Mouse (Mus musculus) MEL (cell line): ENCODE results near the gene H2-Q7. TPM values are rescaled to one million over a fixed set of nuclear protein-coding genes. Genes with fewer than 3 reads are reported as not detected.
A peak's percentile ranks its signal among the peaks of the same experiment; 100 is the strongest.
"Not testable (repeated sequence)": the region's sequence is repeated elsewhere in the genome, so short reads cannot be mapped to it uniquely, and the experiment has no call there.

ENCODE experiments used
- DNase-seq: peaks from one replicate; pipeline ENCODE4 v3.0.0; 2011; ENCODE audit warnings: low read depth, low spot score
- H3K27ac ChIP-seq: 2 replicates; pipeline ENCODE4 v1.5.1; 2012; ENCODE audit warnings: low read depth, mild to moderate bottlenecking, control low read depth, low read length, moderate library complexity; ENCODE audit not compliant: control insufficient read depth
- H3K27me3 ChIP-seq, 2 experiments: fragments of 150-350 bp in 1 of 2; sonication (generic) in 1 of 2; 2 replicates each; pipeline ENCODE4 v1.6.1; 2012; ENCODE audit warnings: low read length in 2 of 2, mild to moderate bottlenecking in 2 of 2, improper control_type of control experiment in 1 of 2, moderate library complexity in 1 of 2; ENCODE audit not compliant: insufficient read depth in 2 of 2, control insufficient read depth in 1 of 2
- H3K36me3 ChIP-seq, 2 experiments: 2 replicates each; pipeline ENCODE4 v1.6.1; 2012 to 2014; ENCODE audit warnings: low read length in 2 of 2, improper control_type of control experiment in 1 of 2, inconsistent platforms in 1 of 2, mild to moderate bottlenecking in 1 of 2; ENCODE audit not compliant: insufficient read depth in 2 of 2, control insufficient read depth in 1 of 2
- H3K4me1 ChIP-seq, 2 experiments: fragments of 150-350 bp in 1 of 2; sonication (generic) in 1 of 2; 2 replicates each; pipeline ENCODE4 v1.6.1; 2012; ENCODE audit warnings: low read length in 2 of 2, improper control_type of control experiment in 1 of 2, mild to moderate bottlenecking in 1 of 2; ENCODE audit not compliant: insufficient read depth in 2 of 2, control insufficient read depth in 1 of 2
- H3K4me3 ChIP-seq, 2 experiments: fragments of 150-350 bp in 1 of 2; sonication (generic) in 1 of 2; 2 replicates each; pipeline ENCODE4 v1.5.1; 2012; ENCODE audit warnings: low read depth in 2 of 2, low read length in 2 of 2, mild to moderate bottlenecking in 2 of 2, moderate library complexity in 2 of 2, control low read depth in 1 of 2, improper control_type of control experiment in 1 of 2; ENCODE audit not compliant: control insufficient read depth in 1 of 2, insufficient read depth in 1 of 2
- H3K79me2 ChIP-seq: 2 replicates; pipeline ENCODE4 v1.6.1; 2012; ENCODE audit warnings: mild to moderate bottlenecking, low read length, moderate library complexity; ENCODE audit not compliant: control insufficient read depth, poor library complexity, insufficient read depth
- H3K9ac ChIP-seq: 2 replicates; pipeline ENCODE4 v1.6.1; 2012; ENCODE audit warnings: low read depth, mild to moderate bottlenecking, control low read depth, low read length, moderate library complexity; ENCODE audit not compliant: control insufficient read depth, poor library complexity, severe bottlenecking
- H3K9me3 ChIP-seq: fragments of 150-350 bp; sonication (generic); replicated peaks from 2 replicates; pipeline ENCODE4 v1.6.1; 2012; ENCODE audit warnings: mild to moderate bottlenecking, low read length, improper control_type of control experiment, moderate library complexity; ENCODE audit not compliant: insufficient read depth
- CTCF ChIP-seq, 3 experiments: IDR thresholded peaks in 2 of 3; conservative IDR thresholded peaks in 1 of 3; 2 replicates each; pipeline ENCODE4 v1.5.1; 2011 to 2012; ENCODE audit warnings: low read length in 3 of 3, low read depth in 2 of 3, mild to moderate bottlenecking in 2 of 3, improper control_type of control experiment in 1 of 3, inconsistent platforms in 1 of 3, mixed read lengths in 1 of 3, moderate library complexity in 1 of 3; ENCODE audit not compliant: control insufficient read depth in 1 of 3, insufficient read depth in 1 of 3, poor library complexity in 1 of 3, severe bottlenecking in 1 of 3
- RAD21 ChIP-seq: IDR thresholded peaks from 2 replicates; pipeline ENCODE4 v1.6.1; 2011; ENCODE audit warnings: mild to moderate bottlenecking, low read depth, low read length, improper control_type of control experiment
- SMC3 ChIP-seq: IDR thresholded peaks from 2 replicates; pipeline ENCODE4 v1.6.1; 2011; ENCODE audit warnings: low read depth, low read length, improper control_type of control experiment
- polyA plus RNA-seq, 2 experiments: library from polyadenylated mRNA; stranded (reverse) in 1 of 2; unstranded in 1 of 2; fragments of >175 nt in 1 of 2; fragments of >200 nt in 1 of 2; gene quantifications; 2 replicates each; pipeline versions ENCODE4 v1.2.1 to v1.2.4; 2012; ENCODE audit warnings: low replicate concordance in 2 of 2, low read depth in 1 of 2; ENCODE audit not compliant: insufficient read length in 2 of 2, insufficient read depth in 1 of 2, missing spikeins in 1 of 2
- total RNA-seq: library from RNA; depleted of rRNA; stranded (reverse); fragments of 300-350 nt; gene quantifications from 2 replicates; pipeline ENCODE4 v1.2.3, GENCODE M21; 2012

The H2-Q7 gene
- total and polyA plus RNA-seq, 3 experiments: 0.23 to 4.0 TPM; not detected in 1

DNA sequence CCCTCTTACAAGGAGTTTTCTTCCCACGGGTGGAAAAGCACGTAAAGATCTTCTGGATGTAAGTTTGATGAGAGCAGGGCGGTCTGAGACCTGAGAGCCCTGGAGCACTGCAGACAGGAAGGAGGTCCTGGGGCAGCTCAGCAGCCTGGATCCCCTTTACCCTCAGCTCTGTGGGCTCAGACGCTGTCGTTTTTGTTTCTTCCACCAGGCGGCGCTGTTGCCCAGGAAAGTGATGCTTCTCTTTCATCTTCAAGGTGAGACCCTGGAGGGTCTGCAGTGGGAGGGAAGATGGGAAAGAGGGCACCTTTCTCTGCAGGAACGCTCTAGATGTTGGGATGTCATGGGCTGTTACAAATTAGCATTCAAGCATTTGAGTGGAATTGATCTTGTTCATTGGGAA is 4.1 kb upstream of the H2-Q7 start:
- H3K4me1 ChIP-seq, H3K4me3 ChIP-seq, H3K27ac ChIP-seq, H3K36me3 ChIP-seq, H3K9ac ChIP-seq, H3K27me3 ChIP-seq, DNase-seq, H3K79me2 ChIP-seq, H3K9me3 ChIP-seq: not testable (repeated sequence)
- TF ChIP-seq SMC3 (0 out of 2 replicates have a peak, but pooled peaks have one; percentile 12), RAD21 (peak; percentile 11; the same call in 1 of the 2 replicates), CTCF (IDR thresholded peaks at IDR 0.05 in 2 of 3, conservative IDR thresholded peaks at IDR 0.05 in 1 of 3; ENCODE audit: control insufficient read depth in 1 of 3, insufficient read depth in 1 of 3, low read depth in 2 of 3, low read length in 3 of 3, poor library complexity in 1 of 3, severe bottlenecking in 1 of 3) (peak; percentile 45 to 65 (median 50))

DNA sequence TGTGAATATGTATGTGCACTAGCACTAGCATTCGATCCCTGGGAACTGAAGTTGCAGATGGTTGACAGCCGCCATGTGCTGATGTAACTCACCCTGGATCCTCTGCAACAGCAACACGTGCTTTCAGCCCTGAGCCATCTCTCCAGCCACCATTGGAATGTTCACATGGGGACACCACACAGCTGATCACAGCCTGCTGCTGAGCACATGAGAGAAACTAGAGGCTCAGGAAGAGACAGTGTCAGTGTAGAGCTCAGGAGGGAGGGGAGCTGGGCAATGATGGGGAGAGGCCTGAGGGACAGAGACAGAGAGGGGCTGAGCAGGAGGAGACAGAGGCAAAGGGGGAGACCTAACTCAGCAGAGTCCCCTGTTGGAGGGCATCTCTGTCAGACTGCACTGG is 3.4 kb upstream of the H2-Q7 start:
- not testable (repeated sequence) for H3K79me2 ChIP-seq, H3K9ac ChIP-seq, H3K4me3 ChIP-seq, H3K36me3 ChIP-seq, H3K27ac ChIP-seq, DNase-seq, H3K9me3 ChIP-seq, H3K27me3 ChIP-seq, H3K4me1 ChIP-seq

DNA sequence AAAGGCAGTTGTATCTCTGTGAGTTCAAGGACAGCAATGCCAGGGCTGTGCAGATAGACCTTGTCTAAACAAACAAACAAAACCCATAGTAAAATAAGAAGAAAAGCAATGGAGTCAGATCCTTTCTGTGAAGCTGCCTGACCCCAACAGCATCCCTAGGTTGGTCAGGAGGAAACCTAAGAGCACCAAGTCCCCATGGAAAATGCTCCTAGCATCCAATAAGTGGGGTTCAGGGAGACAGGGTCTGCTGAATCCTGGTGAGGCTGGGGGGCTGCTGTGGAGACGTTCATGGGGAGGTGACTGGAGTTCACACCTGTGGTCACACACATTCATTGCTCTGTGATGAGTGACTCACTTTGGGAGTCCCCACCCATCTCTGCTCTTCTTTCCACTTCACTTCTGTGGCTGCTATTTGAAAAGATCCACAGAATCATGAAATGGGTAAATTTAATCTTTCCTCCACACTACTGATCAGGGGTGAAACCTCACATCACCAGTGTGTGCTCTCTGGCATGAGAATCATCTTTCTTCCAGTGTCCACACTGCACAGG is 1.5 kb upstream of the H2-Q7 start:
- DNase-seq, H3K4me3 ChIP-seq, H3K9me3 ChIP-seq, H3K27ac ChIP-seq, H3K36me3 ChIP-seq, H3K9ac ChIP-seq, H3K27me3 ChIP-seq, H3K79me2 ChIP-seq, H3K4me1 ChIP-seq: not testable (repeated sequence)

DNA sequence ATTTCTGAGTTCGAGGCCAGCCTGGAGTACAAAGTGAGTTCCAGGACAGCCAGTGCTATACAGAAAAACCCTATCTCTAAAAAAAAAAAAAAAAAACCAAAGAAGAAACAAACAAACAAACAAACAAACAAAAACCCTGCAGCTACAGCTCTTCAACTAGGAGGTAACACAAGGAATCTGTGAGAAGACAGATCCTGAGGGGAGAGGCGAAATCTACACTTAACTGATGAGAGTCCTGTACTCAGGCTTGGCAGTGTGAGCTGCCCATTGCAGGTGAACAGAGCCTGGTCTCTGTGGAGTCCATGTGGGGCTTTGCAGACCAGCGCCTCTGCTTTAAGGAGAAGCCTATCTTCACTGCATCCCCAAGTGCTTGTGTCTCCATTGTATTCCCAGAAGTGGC is 560 bp upstream of the H2-Q7 start:
- not testable (repeated sequence) for H3K27me3 ChIP-seq, H3K4me3 ChIP-seq, H3K27ac ChIP-seq, H3K36me3 ChIP-seq, H3K4me1 ChIP-seq, H3K9ac ChIP-seq, H3K79me2 ChIP-seq, DNase-seq, H3K9me3 ChIP-seq

DNA sequence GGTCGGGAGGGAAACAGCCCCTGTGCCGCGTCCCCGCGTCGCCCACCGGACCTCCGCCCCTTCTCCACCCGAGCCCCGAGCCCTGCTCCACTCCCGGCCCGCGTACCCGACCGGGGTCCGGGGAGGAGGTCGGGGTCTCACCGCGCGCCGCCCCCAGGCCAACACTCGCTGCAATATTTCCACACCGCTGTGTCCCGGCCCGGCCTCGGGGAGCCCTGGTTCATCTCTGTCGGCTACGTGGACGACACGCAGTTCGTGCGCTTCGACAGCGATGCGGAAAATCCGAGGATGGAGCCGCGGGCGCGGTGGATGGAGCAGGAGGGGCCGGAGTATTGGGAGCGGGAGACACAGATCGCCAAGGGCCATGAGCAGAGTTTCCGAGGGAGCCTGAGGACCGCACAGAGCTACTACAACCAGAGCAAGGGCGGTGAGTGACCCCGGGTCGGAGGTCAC is 366 bp downstream of the H2-Q7 start:
- DNase-seq, H3K4me1 ChIP-seq, H3K27me3 ChIP-seq, H3K36me3 ChIP-seq, H3K79me2 ChIP-seq, H3K4me3 ChIP-seq, H3K9me3 ChIP-seq, H3K9ac ChIP-seq, H3K27ac ChIP-seq: not testable (repeated sequence)

DNA sequence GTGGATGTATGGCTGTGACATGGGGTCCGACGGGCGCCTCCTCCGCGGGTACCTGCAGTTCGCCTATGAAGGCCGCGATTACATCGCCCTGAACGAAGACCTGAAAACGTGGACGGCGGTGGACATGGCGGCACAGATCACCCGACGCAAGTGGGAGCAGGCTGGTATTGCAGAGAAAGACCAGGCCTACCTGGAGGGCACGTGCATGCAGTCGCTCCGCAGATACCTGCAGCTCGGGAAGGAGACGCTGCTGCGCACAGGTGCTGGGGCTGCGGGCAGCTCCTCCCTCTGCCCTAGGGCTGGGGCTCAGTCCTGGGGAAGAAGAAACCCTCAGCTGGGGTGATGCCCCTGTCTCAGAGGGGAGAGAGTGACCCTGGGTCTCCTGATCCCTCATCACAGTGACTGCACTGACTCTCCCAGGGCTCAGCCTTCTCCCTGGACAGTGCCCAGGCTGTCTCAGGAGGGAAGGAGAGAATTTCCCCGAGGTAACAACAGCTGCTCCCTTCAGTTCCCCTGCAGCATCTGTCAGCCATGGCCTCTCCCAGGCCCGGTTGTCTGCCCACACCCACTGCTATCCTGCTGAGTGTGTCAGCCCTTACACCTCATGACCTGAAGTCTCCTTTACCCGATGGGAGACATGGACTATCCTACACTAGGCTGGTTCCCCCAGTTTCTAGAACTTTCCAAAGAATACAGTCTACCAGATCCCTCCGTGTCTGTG is 1.1 kb downstream of the H2-Q7 start:
- not testable (repeated sequence) for DNase-seq, H3K4me3 ChIP-seq, H3K36me3 ChIP-seq, H3K4me1 ChIP-seq, H3K27ac ChIP-seq, H3K9me3 ChIP-seq, H3K79me2 ChIP-seq, H3K9ac ChIP-seq, H3K27me3 ChIP-seq

DNA sequence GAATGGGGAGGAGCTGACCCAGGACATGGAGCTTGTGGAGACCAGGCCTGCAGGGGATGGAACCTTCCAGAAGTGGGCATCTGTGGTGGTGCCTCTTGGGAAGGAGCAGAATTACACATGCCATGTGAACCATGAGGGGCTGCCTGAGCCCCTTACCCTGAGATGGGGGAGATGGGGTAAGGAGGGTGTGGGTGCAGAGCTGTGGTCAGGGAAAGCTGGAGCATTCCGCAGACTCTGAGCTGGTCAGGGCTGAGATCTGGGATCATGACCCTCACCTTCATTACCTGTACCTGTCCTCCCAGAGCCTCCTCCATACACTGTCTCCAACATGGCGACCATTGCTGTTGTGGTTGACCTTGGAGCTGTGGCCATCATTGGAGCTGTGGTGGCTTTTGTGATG is 3.4 kb downstream of the H2-Q7 start:
- not testable (repeated sequence) for DNase-seq, H3K27ac ChIP-seq, H3K36me3 ChIP-seq, H3K4me1 ChIP-seq, H3K27me3 ChIP-seq, H3K4me3 ChIP-seq, H3K9me3 ChIP-seq, H3K9ac ChIP-seq, H3K79me2 ChIP-seq
